Mouse (Mus musculus): ENCODE data around the gene Drg2.

- TF ChIP-seq CTCF (IDR thresholded peaks at IDR 0.05; ENCODE audit: insufficient read depth, low read length) (no peak), POLR2A (IDR thresholded peaks at IDR 0.05; ENCODE audit: borderline replicate concordance, extremely low read depth, low read depth, low read length) (no peak)
Measured at GRCm38 (mm10) chr11:60518305-60518704, 63.9 kb downstream of the Drg2 start.

Data from lung, adult 2 months (tissue).